Mouse (Mus musculus) olfactory bulb, adult 2 months (tissue): ENCODE data around the gene Cdkal1.

Experiments used
- CTCF ChIP-seq: fragments of 200-500 bp; IDR thresholded peaks from 2 replicates; pipeline ENCODE4 v1.5.1; 2012; ENCODE audit warnings: low read depth, mild to moderate bottlenecking, low read length, moderate library complexity; ENCODE audit not compliant: insufficient read depth
- POLR2A ChIP-seq: fragments of 200-500 bp; IDR thresholded peaks from 2 replicates; pipeline ENCODE4 v1.6.1; 2012; ENCODE audit warnings: mild to moderate bottlenecking, low read depth, low read length, moderate library complexity; ENCODE audit not compliant: insufficient read depth

GRCm38 (mm10) chr13:29805296-29805695, 50.2 kb downstream of the Cdkal1 start:
- TF ChIP-seq CTCF (no peak), POLR2A (no peak)
